Comparison of ENCODE assay signal across 15 mouse cellular contexts in the genomic region with DNA sequence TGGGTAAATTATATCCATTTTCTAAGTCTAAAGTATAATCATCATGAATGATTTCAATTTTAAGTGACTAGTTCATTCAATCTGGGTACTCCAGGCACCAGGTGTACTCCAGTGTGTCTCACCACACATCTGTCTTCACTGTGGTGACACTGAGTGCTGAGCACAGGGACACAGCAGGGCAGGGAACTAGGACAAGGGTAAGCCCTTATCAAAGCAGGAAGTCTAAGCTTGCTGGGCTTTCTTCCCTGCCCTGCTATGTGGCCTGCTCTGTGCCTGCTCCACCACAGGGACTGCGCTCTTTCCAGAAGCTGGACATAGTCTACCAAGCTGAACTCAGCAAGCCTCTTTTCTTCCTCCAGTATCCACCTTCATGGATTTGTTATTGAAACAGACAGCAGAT. TPM values are rescaled to one million over a fixed set of nuclear protein-coding genes. Genes with fewer than 3 reads are reported as not detected.
DNase-seq lines count a peak whose midpoint lies in the region; ATAC-seq lines count a peak whose summit lies in the region.
"Had no signal": no experiment of that assay in that cellular context is flagged by ENCODE, and none has a peak within 500 bp of the region (broad histone marks: within the 10 kb centered on the region; RNA-seq: fewer than 3 reads in every experiment).

No protein-coding gene starts in this region.

- no peaks in the 10 kb centered on the region for H3K9me3 ChIP-seq in megakaryocyte, embryonic 14.5 days
- H3K9me3 ChIP-seq: forebrain, embryonic 12.5 days; hindbrain, embryonic 10.5 days; limb, embryonic 10.5 days; midbrain, embryonic 12.5 days; neural tube, embryonic 12.5 days had no signal

- peak; percentile 34; the same call in 1 of the 2 replicates for ATAC-seq in frontal cortex, adult (ENCODE audit: low TSS enrichment)
- peak; percentile 83 for ATAC-seq in common myeloid progenitor, adult 5-6 weeks (replicated peaks; ENCODE audit: low read depth, poor library complexity, severe bottlenecking)

- intact Hi-C loops in heart, postnatal 36 days (cut with DNase I) = no loop called here

- DNase-seq in frontal cortex, postnatal 14 days (ENCODE audit: low spot score in 2 of 2) = no peak
- peak; percentile 32 for DNase-seq in heart, postnatal 36 days
- DNase-seq in frontal cortex, postnatal 25 days (ENCODE audit: low spot score in 2 of 2) = no peak
- no peak for DNase-seq in layer of hippocampus, adult 11-12 months (ENCODE audit: low spot score)
- no peak for DNase-seq in ovary, postnatal 14 days (ENCODE audit: low spot score)
- DNase-seq: B cell, adult 2 months; thymus, adult 2 months had no signal

- H3K4me1 ChIP-seq in megakaryocyte, embryonic 14.5 days = peaks cover 58% of the 10 kb centered on the region
- H3K4me1 ChIP-seq: limb, embryonic 10.5 days; neural tube, embryonic 12.5 days had no signal

- peak overlapping the region; percentile 29 for H3K4me3 ChIP-seq in megakaryocyte, embryonic 14.5 days (replicated peaks)
- H3K4me3 ChIP-seq: forebrain, embryonic 12.5 days; hindbrain, embryonic 10.5 days; limb, embryonic 10.5 days; midbrain, embryonic 12.5 days; neural tube, embryonic 12.5 days had no signal

- no peaks in the 10 kb centered on the region for H3K27me3 ChIP-seq in megakaryocyte, embryonic 14.5 days (replicated peaks)
- H3K27me3 ChIP-seq: forebrain, embryonic 12.5 days; midbrain, embryonic 12.5 days; neural tube, embryonic 12.5 days had no signal

- H3K36me3 ChIP-seq in megakaryocyte, embryonic 14.5 days (replicated peaks; ENCODE audit: low read length) = peaks cover 47% of the 10 kb centered on the region
- H3K36me3 ChIP-seq: forebrain, embryonic 12.5 days; midbrain, embryonic 12.5 days; neural tube, embryonic 12.5 days had no signal

RNA-seq across cellular contexts. Expression of a gene that starts 18.0 kb away (rescaled TPM):
- total RNA-seq in common myeloid progenitor, adult 5-6 weeks (2017) = 36.0 and 37.0 TPM in 2 replicates
- total RNA-seq in heart, postnatal 36 days (2021) = 10 to 100 TPM; 22.0 to 22.1 TPM
- polyA plus RNA-seq in megakaryocyte, embryonic 14.5 days (2012; ENCODE audit: insufficient read depth, low replicate concordance) = 65.0 and 195 TPM in 2 replicates

RNA-seq across cellular contexts. Expression of a gene that starts 43.8 kb away (rescaled TPM):
- total RNA-seq in common myeloid progenitor, adult 5-6 weeks (2017) = 19.9 and 20.7 TPM in 2 replicates
- total RNA-seq in heart, postnatal 36 days (2021) = 10 to 100 TPM; 10.6 to 12.3 TPM
- 0.70 TPM in 1 of 2 replicates, not detected in the other for polyA plus RNA-seq in megakaryocyte, embryonic 14.5 days (2012; ENCODE audit: insufficient read depth, low replicate concordance)

Comparison
In these comparisons a context has a peak if more than half of its experiments do, and no peak if none do; other contexts are left out.
1. DNase-seq: peak in heart, postnatal 36 days (2 of 2); none in frontal cortex, postnatal 14 days (0 of 2), frontal cortex, postnatal 25 days (0 of 2), layer of hippocampus, adult 11-12 months (single experiment) and ovary, postnatal 14 days (single experiment).